Mouse (Mus musculus): Measurements from ENCODE around the gene Cyp51.

GRCm38 (mm10) chr5:4040372-4040771, 64.2 kb downstream of the Cyp51 start:
- no peak for TF ChIP-seq CTCF (IDR thresholded peaks at IDR 0.05; ENCODE audit: low read depth, low read length)
- TF ChIP-seq GATA2 (IDR thresholded peaks at IDR 0.05; ENCODE audit: borderline replicate concordance, low read depth, low read length), result no peak
- TF ChIP-seq TAL1 (conservative IDR thresholded peaks at IDR 0.05; ENCODE audit: low read depth, low read length), result no peak

All from G1E (cell line).